Mouse (Mus musculus) midbrain, embryonic 11.5 days (tissue): ENCODE data around the gene Tmem218. TPM values are rescaled to one million over a fixed set of nuclear protein-coding genes. Genes with fewer than 3 reads are reported as not detected.
A peak's percentile ranks its signal among the peaks of the same experiment; 100 is the strongest.

Experiments
- ATAC-seq: fragments of 200-750 bp; cut with Nextera tagmentation; 2 replicates; pipeline ENCODE4 v1.8.0; 2017; ENCODE audit warnings: moderate TSS enrichment, moderate library complexity; ENCODE audit not compliant: low FRiP score
- DNase-seq: peaks from one replicate; pipeline ENCODE4 v3.0.0; 2015; ENCODE audit warnings: low spot score; ENCODE audit errors: missing footprints
- H3K27ac ChIP-seq: fragments of 300-500 bp; sonication (generic); 2 replicates; pipeline ENCODE4 v1.5.1; 2014; ENCODE audit warnings: low read depth, low read length
- H3K27me3 ChIP-seq: fragments of 300-500 bp; sonication (generic); 2 replicates; pipeline ENCODE4 v1.6.1; 2014; ENCODE audit warnings: mild to moderate bottlenecking, low read length, moderate library complexity, mixed read lengths; ENCODE audit not compliant: control insufficient read depth, insufficient read depth
- H3K36me3 ChIP-seq: fragments of 300-500 bp; sonication (generic); 2 replicates; pipeline ENCODE4 v1.6.1; 2014; ENCODE audit warnings: mild to moderate bottlenecking, low read length, moderate library complexity, mixed read lengths; ENCODE audit not compliant: control insufficient read depth, insufficient read depth
- H3K4me1 ChIP-seq: fragments of 300-500 bp; sonication (generic); 2 replicates; pipeline ENCODE4 v1.6.1; 2014; ENCODE audit warnings: low read length; ENCODE audit not compliant: control insufficient read depth, insufficient read depth
- H3K4me2 ChIP-seq: fragments of 300-500 bp; sonication (generic); 2 replicates; pipeline ENCODE4 v1.6.1; 2014; ENCODE audit warnings: mild to moderate bottlenecking, moderate library complexity
- H3K4me3 ChIP-seq: fragments of 300-500 bp; sonication (generic); 2 replicates; pipeline ENCODE4 v1.5.1; 2014; ENCODE audit warnings: low read depth, low read length
- H3K9ac ChIP-seq: fragments of 300-500 bp; sonication (generic); 2 replicates; pipeline ENCODE4 v1.6.1; 2014; ENCODE audit warnings: low read length
- H3K9me3 ChIP-seq: fragments of 300-500 bp; sonication (generic); 2 replicates; pipeline ENCODE4 v1.6.1; 2016; ENCODE audit warnings: low read length; ENCODE audit not compliant: control insufficient read depth
- WGBS: fragments of 180-500 bp; shearing (Covaris S2); extraction: QIAGEN DNeasy Blood & Tissue Kit; methylation state at CpG from one replicate; pipeline ENCODE4 v1.1.7; 2014; 5-methylcytosine and 5-hydroxymethylcytosine counted together
- polyA plus RNA-seq: library from polyadenylated mRNA; unstranded; fragments of >200 nt; fragmentation: Nextera tagmentation; extraction: Ambion mirVana; gene quantifications from 2 replicates; pipeline ENCODE4 v1.2.1, GENCODE M21; 2014

The Tmem218 gene
- polyA plus RNA-seq: 17.3 and 19.2 TPM in 2 replicates

DNA sequence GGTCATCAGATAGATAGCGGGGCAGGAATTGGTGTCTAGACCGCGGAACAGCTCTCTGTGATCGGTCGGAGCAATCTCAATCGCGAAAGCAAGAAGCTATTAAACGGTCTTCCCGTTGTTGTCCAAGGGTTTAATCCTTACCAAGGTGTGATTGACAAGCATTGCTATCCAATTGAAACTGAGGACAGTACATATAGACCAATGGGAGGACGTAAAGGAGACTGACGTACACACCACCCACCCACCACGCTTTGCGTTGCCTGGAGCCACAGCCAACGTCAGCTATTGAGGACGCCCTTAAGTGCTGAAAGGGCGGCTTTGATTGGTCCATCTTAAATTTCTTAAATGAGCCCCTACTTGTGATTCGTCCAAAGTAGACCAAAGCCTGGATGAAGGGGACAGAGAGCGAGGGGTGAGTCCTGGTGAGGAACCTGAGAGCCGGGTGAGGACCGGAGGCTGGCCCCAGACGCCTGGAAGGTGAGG lies at the start of gene Tmem218:
Gene Tmem218 (plus strand): TSS at position 295 of the 483 bp plus-strand sequence.
- WGBS: under 1% methylated on average over 21 of the region's 21 CpGs
- peak within 1 kb of the TSS; percentile 85 for H3K9ac ChIP-seq
- peak within 1 kb of the TSS; percentile 66 for H3K4me2 ChIP-seq
- DNase-seq: peak; percentile 100
- peak; percentile 100 for ATAC-seq
- peak within 1 kb of the TSS; percentile 66 for H3K4me3 ChIP-seq
- no peaks in the 10 kb centered on the region for H3K27me3 ChIP-seq
- H3K36me3 ChIP-seq: no peaks in the 10 kb centered on the region
- H3K27ac ChIP-seq: peak within 1 kb of the TSS; percentile 80
- H3K4me1 ChIP-seq: peaks cover 11% of the 10 kb centered on the region
- no peaks in the 10 kb centered on the region for H3K9me3 ChIP-seq

- H3K27me3 ChIP-seq: no peaks in the 10 kb centered on the region
- WGBS: 86% methylated on average over 2 of the region's 2 CpGs
- no peak overlapping the region for H3K4me2 ChIP-seq
- no peak overlapping the region for H3K4me3 ChIP-seq
- ATAC-seq: no peak
- no peak overlapping the region for H3K27ac ChIP-seq
- DNase-seq: no peak
- H3K4me1 ChIP-seq: no peaks in the 10 kb centered on the region
- H3K36me3 ChIP-seq: no peaks in the 10 kb centered on the region
- no peaks in the 10 kb centered on the region for H3K9me3 ChIP-seq
- H3K9ac ChIP-seq: no peak overlapping the region
Observed at GRCm38 (mm10) chr9:37160686-37161085, 47.3 kb upstream of the Tmem218 start.

DNA sequence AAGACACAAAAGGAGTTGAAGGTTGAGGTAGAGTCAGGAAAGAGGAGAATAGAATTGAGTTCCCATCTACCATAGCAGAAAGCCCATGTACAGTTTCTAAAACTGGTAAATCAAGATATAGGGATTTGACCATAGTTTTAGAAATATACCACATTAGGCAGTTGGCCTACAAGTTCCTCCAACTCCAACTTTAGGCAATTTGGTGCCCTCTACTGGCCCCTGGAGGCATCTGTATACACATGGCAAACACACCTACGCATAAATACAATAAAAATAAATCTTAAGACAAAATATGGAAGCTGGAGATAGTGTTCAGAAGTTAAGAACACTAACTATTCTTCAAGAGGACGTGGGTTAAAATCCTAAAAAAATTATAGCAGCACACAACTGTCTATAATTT lies 41.1 kb upstream of the Tmem218 start:
- no peaks in the 10 kb centered on the region for H3K4me1 ChIP-seq
- no peak for DNase-seq
- H3K4me2 ChIP-seq: no peak overlapping the region

GRCm38 (mm10) chr9:37173376-37173775 lies 34.6 kb upstream of the Tmem218 start:
- H3K36me3 ChIP-seq: no peaks in the 10 kb centered on the region
- no peak overlapping the region for H3K4me3 ChIP-seq
- DNase-seq: no peak
- 69% methylated on average over 5 of the region's 5 CpGs for WGBS
- no peaks in the 10 kb centered on the region for H3K27me3 ChIP-seq
- no peak for ATAC-seq
- no peak overlapping the region for H3K9ac ChIP-seq
- peaks cover 20% of the 10 kb centered on the region for H3K4me1 ChIP-seq
- no peak overlapping the region for H3K27ac ChIP-seq
- H3K9me3 ChIP-seq: no peaks in the 10 kb centered on the region
- H3K4me2 ChIP-seq: no peak overlapping the region

More for the DNA sequence above, 41.1 kb upstream of the Tmem218 start:
- ATAC-seq: no peak
- H3K4me3 ChIP-seq: no peak overlapping the region
- no peak overlapping the region for H3K9ac ChIP-seq
- no peaks in the 10 kb centered on the region for H3K27me3 ChIP-seq
- no peaks in the 10 kb centered on the region for H3K9me3 ChIP-seq
- 72% methylated on average over 2 of the region's 2 CpGs for WGBS
- H3K36me3 ChIP-seq: no peaks in the 10 kb centered on the region
- H3K27ac ChIP-seq: no peak overlapping the region

GRCm38 (mm10) chr9:37176002-37176401 lies 32.0 kb upstream of the Tmem218 start:
- ATAC-seq: no peak
- no peak overlapping the region for H3K4me3 ChIP-seq
- no peak overlapping the region for H3K4me2 ChIP-seq
- no peak overlapping the region for H3K27ac ChIP-seq
- WGBS: 73% methylated on average over 3 of the region's 3 CpGs
- H3K36me3 ChIP-seq: no peaks in the 10 kb centered on the region
- H3K9ac ChIP-seq: no peak overlapping the region
- no peak for DNase-seq
- no peaks in the 10 kb centered on the region for H3K27me3 ChIP-seq
- H3K4me1 ChIP-seq: peaks cover 44% of the 10 kb centered on the region
- H3K9me3 ChIP-seq: no peaks in the 10 kb centered on the region

DNA sequence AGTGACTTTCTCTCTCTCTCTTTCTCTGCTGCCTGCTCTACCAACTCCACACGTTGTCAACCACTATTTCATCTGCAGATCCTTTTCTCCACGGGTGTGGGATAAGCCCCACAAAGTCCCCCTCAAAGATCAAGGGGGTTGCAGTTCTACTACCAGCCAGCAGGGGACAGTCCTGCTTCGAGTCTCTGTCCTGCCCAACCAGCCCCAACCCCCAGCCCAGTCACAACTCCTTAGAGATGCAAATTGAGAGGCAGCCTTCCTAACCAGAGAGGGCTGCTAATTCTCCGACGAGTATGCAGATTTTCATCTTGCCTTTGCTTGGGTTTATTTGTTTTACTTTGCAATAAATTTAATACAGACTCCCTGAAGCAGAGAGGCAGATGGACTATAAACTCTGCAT lies 30.9 kb upstream of the Tmem218 start:
- H3K27ac ChIP-seq: peak overlapping the region; percentile 87
- peaks cover 48% of the 10 kb centered on the region for H3K4me1 ChIP-seq
- H3K4me3 ChIP-seq: no peak overlapping the region
- H3K4me2 ChIP-seq: peak overlapping the region; percentile 5; the same call in 1 of the 2 replicates
- under 1% methylated on average over 5 of the region's 5 CpGs for WGBS
- H3K9ac ChIP-seq: no peak overlapping the region; the same call in 1 of the 2 replicates
- peak; percentile 79 for ATAC-seq
- no peaks in the 10 kb centered on the region for H3K9me3 ChIP-seq
- DNase-seq: peak; percentile 97
- H3K36me3 ChIP-seq: no peaks in the 10 kb centered on the region
- H3K27me3 ChIP-seq: no peaks in the 10 kb centered on the region

- DNase-seq (peak; percentile 89), ATAC-seq (peak; percentile 56)
- H3K4me2 ChIP-seq: peak overlapping the region; percentile 5; the same call in 1 of the 2 replicates
- H3K9me3 ChIP-seq: no peaks in the 10 kb centered on the region
- no peak overlapping the region for H3K4me3 ChIP-seq
- peaks cover 48% of the 10 kb centered on the region for H3K4me1 ChIP-seq
- H3K27ac ChIP-seq: peak overlapping the region; percentile 87
- no peaks in the 10 kb centered on the region for H3K27me3 ChIP-seq
- 29% methylated on average over 8 of the region's 8 CpGs for WGBS
- H3K9ac ChIP-seq: no peak overlapping the region; the same call in 1 of the 2 replicates
- no peaks in the 10 kb centered on the region for H3K36me3 ChIP-seq
Observed at GRCm38 (mm10) chr9:37177551-37177950, 30.5 kb upstream of the Tmem218 start.

- Histone ChIP-seq H3K4me3 (no peak overlapping the region), H3K4me2 (peak overlapping the region; percentile 28; the same call in 1 of the 2 replicates)
- 7% methylated on average over 4 of the region's 4 CpGs for WGBS
Observed at GRCm38 (mm10) chr9:37178911-37179310, 29.1 kb upstream of the Tmem218 start.

GRCm38 (mm10) chr9:37179596-37179995 lies 28.4 kb upstream of the Tmem218 start:
- DNase-seq: peak; percentile 90

More at GRCm38 (mm10) chr9:37178911-37179310, 29.1 kb upstream of the Tmem218 start:
- no peaks in the 10 kb centered on the region for H3K9me3 ChIP-seq
- ATAC-seq: peak; percentile 86
- no peaks in the 10 kb centered on the region for H3K27me3 ChIP-seq
- H3K4me1 ChIP-seq: peaks cover 48% of the 10 kb centered on the region
- peak overlapping the region; percentile 87 for H3K27ac ChIP-seq
- DNase-seq: peak; percentile 94
- H3K36me3 ChIP-seq: no peaks in the 10 kb centered on the region
- H3K9ac ChIP-seq: peak overlapping the region; percentile 49

More at GRCm38 (mm10) chr9:37179596-37179995, 28.4 kb upstream of the Tmem218 start:
- no peak for ATAC-seq
- Histone ChIP-seq H3K27ac (peak overlapping the region; percentile 87), H3K36me3 (no peaks in the 10 kb centered on the region), H3K27me3 (no peaks in the 10 kb centered on the region), H3K4me2 (peak overlapping the region; percentile 28; the same call in 1 of the 2 replicates), H3K4me1 (peaks cover 48% of the 10 kb centered on the region), H3K9me3 (no peaks in the 10 kb centered on the region), H3K4me3 (no peak overlapping the region), H3K9ac (peak overlapping the region; percentile 49)
- 78% methylated on average over 4 of the region's 4 CpGs for WGBS
